Mouse (Mus musculus) cerebellum, adult 2 months (tissue): Measurements from ENCODE around the gene Ssb. TPM values are rescaled to one million over a fixed set of nuclear protein-coding genes. Genes with fewer than 3 reads are reported as not detected.

Experiments used
- DNase-seq, 2 experiments: peaks; one replicate each; pipeline ENCODE4 v3.0.0; 2021
- H3K27ac ChIP-seq: fragments of 200-500 bp; 2 replicates; pipeline ENCODE4 v1.5.1; 2012; ENCODE audit warnings: low read length, control low read depth, inconsistent platforms; ENCODE audit not compliant: insufficient read depth
- H3K27me3 ChIP-seq: fragments of 200-500 bp; 2 replicates; pipeline ENCODE4 v1.6.1; 2012; ENCODE audit warnings: inconsistent platforms, mild to moderate bottlenecking, low read length, moderate library complexity; ENCODE audit not compliant: control insufficient read depth, insufficient read depth
- H3K4me1 ChIP-seq: fragments of 200-500 bp; 2 replicates; pipeline ENCODE4 v1.6.1; 2011; ENCODE audit warnings: low read length; ENCODE audit not compliant: control insufficient read depth, insufficient read depth
- H3K4me3 ChIP-seq: fragments of 200-500 bp; replicated peaks from 2 replicates; pipeline ENCODE3; 2011; ENCODE audit warnings: mild to moderate bottlenecking, low read depth, low read length, control low read depth; ENCODE audit not compliant: insufficient read depth
- CTCF ChIP-seq: fragments of 200-500 bp; IDR thresholded peaks from 2 replicates; pipeline ENCODE4 v1.5.1; 2011; ENCODE audit warnings: low read depth, mild to moderate bottlenecking, control low read depth, low read length, moderate library complexity, borderline replicate concordance; ENCODE audit not compliant: insufficient read depth
- POLR2A ChIP-seq: fragments of 200-500 bp; IDR thresholded peaks from 2 replicates; pipeline ENCODE4 v1.6.1; 2011; ENCODE audit warnings: low read length, control low read depth, borderline replicate concordance; ENCODE audit not compliant: insufficient read depth
- WGBS: fragments of 180-500 bp; shearing (Covaris S2); methylation state at CpG from one replicate; pipeline ENCODE4 v1.1.7; 2018; 5-methylcytosine and 5-hydroxymethylcytosine counted together
- polyA plus RNA-seq: library from polyadenylated mRNA; depleted of rRNA; stranded (reverse); fragments of >200 nt; gene quantifications from 2 replicates; pipeline ENCODE4 v1.2.3, GENCODE M21; 2012; rRNA removed

The Ssb gene
- polyA plus RNA-seq, 1 experiment = 92.8 TPM

- TF ChIP-seq POLR2A (no peak), CTCF (no peak)
- no peak for DNase-seq
- H3K4me1 ChIP-seq = no peaks in the 10 kb centered on the region; the same call in 1 of the 2 replicates
- H3K27me3 ChIP-seq = no peaks in the 10 kb centered on the region
- 70% methylated on average over 3 of the region's 3 CpGs for WGBS
- H3K4me3 ChIP-seq = no peak overlapping the region
- H3K27ac ChIP-seq = no peak overlapping the region
Measured at GRCm38 (mm10) chr2:69917301-69917700, 55.9 kb downstream of the Ssb start.

Other genes with a start within 250 kb of the Ssb start
- gene Bbs5, start 214.4 kb upstream of the Ssb start, polyA plus RNA-seq = 21.3 and 23.2 TPM in 2 replicates
- gene Klhl41, start 191.4 kb upstream of the Ssb start, polyA plus RNA-seq = 0.13 and 0.16 TPM in 2 replicates
- 16.5 and 16.6 TPM in 2 replicates for gene Fastkd1, start 148.0 kb upstream of the Ssb start, polyA plus RNA-seq
- 23.2 and 24.0 TPM in 2 replicates for gene Ppig, start 139.0 kb upstream of the Ssb start, polyA plus RNA-seq
- gene Ccdc173, start 72.0 kb upstream of the Ssb start, polyA plus RNA-seq = 2.2 and 2.4 TPM in 2 replicates
- gene Phospho2, start 71.9 kb upstream of the Ssb start, polyA plus RNA-seq = 48.8 and 51.7 TPM in 2 replicates
- 25.6 and 28.8 TPM in 2 replicates for gene Klhl23, start 39.6 kb upstream of the Ssb start, polyA plus RNA-seq
- gene Mettl5, start 24.1 kb downstream of the Ssb start, polyA plus RNA-seq = 16.3 and 17.6 TPM in 2 replicates
- gene Ubr3, start 35.7 kb downstream of the Ssb start, polyA plus RNA-seq = 63.2 and 67.5 TPM in 2 replicates
- gene Myo3b, start 177.6 kb downstream of the Ssb start, polyA plus RNA-seq = 0.08 TPM in 2 replicates